Mouse (Mus musculus) cortical plate, adult 2 months (tissue): ENCODE results near the gene Gm8653.
"Not testable (repeated sequence)": the region's sequence is repeated elsewhere in the genome, so short reads cannot be mapped to it uniquely, and the experiment has no call there.

Experiments used
- CTCF ChIP-seq: fragments of 200-500 bp; IDR thresholded peaks from 2 replicates; pipeline ENCODE4 v1.5.1; 2011; ENCODE audit warnings: mild to moderate bottlenecking, control low read depth, low read length; ENCODE audit not compliant: insufficient read depth; ENCODE audit errors: extremely low read depth
- POLR2A ChIP-seq: fragments of 200-500 bp; IDR thresholded peaks from 2 replicates; pipeline ENCODE4 v1.6.1; 2011; ENCODE audit warnings: mild to moderate bottlenecking, low read length, control low read depth; ENCODE audit not compliant: insufficient read depth; ENCODE audit errors: extremely low read depth

DNA sequence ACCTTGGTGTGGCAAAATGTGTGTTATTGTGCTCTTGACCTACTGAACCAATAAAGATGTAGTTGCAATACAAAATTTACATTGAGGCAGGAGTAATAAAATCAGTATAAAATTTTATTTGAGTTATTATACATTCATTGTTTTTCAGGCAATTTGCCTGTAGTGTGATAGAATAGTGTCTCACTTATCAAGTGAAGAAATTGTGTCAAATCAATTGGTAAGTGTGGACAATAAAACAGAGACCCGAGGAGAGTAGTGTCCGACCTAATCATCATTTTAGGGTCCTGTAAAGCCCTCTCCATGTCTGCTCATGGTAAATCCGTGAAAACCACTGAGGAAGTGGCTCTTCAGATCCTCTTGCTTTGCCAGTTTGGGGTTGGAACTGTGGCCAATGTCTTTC, 12.0 kb downstream of the Gm8653 start, which contains the start of gene Vmn1r143:
- TF ChIP-seq CTCF, POLR2A: not testable (repeated sequence)
